Mouse (Mus musculus): Measurements from ENCODE around the gene 2010111I01Rik. TPM values are rescaled to one million over a fixed set of nuclear protein-coding genes. Genes with fewer than 3 reads are reported as not detected.

The 2010111I01Rik gene
- polyA plus RNA-seq, 1 experiment: 144 TPM

DNA sequence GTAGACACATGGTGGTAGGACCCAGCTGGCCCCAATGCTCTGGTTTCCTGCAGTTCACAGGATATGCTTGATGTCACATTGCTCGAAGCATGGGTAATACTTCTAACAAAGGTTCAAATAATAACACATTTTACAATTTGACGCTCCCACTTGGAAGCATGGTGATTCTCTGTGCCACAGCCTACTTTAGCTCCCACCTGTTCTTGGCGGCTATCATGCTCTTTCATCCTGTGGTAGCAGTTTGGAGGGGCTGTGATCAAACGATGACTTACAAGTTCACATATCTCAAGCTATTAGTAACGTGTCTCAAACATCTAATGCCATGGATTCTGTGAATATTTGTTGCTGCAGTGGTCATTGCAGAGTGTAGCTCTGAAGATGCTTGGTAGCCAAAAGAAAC is 312.6 kb downstream of the 2010111I01Rik start:
- peaks cover 100% of the 10 kb centered on the region for H3K79me2 ChIP-seq (ENCODE audit: control insufficient read depth, insufficient read depth)
- H3K27me3 ChIP-seq (ENCODE audit: control insufficient read depth, insufficient read depth, insufficient read length): no peaks in the 10 kb centered on the region
- H3ac ChIP-seq (ENCODE audit: control insufficient read depth, insufficient read length): no peak overlapping the region
- H3K4me3 ChIP-seq: peak overlapping the region; percentile 24
- H3K36me3 ChIP-seq (ENCODE audit: control insufficient read depth, insufficient read depth): peaks cover 10% of the 10 kb centered on the region
- peak overlapping the region; percentile 94 for H3K4me2 ChIP-seq (ENCODE audit: low read depth)
- TF ChIP-seq TCF12 (IDR thresholded peaks at IDR 0.05; ENCODE audit: insufficient read depth, poor library complexity, severe bottlenecking) (no peak), MYOD1 (IDR thresholded peaks at IDR 0.05; ENCODE audit: control insufficient read depth in 1 of 3, insufficient read length in 2 of 3, low read depth in 2 of 3) (peak in 2 of 3 experiments; percentile 64 to 76), TCF3 (IDR thresholded peaks at IDR 0.05; ENCODE audit: insufficient read length, low read depth) (no peak), POLR2AphosphoS2 (IDR thresholded peaks at IDR 0.05; ENCODE audit: insufficient read length, low read depth) (no peak), SRF (IDR thresholded peaks at IDR 0.05; ENCODE audit: control insufficient read depth, insufficient read length, low read depth) (no peak), POLR2A (IDR thresholded peaks at IDR 0.05; ENCODE audit: insufficient read length, low read depth) (no peak), MYOG (IDR thresholded peaks at IDR 0.05; ENCODE audit: control insufficient read depth in 1 of 3, insufficient read depth in 1 of 3, insufficient read length in 2 of 3, low read depth in 2 of 3) (peak in 1 of 3 experiments; percentile 27), REST (IDR thresholded peaks at IDR 0.05; ENCODE audit: insufficient read depth, insufficient read length) (no peak), MAX (IDR thresholded peaks at IDR 0.05; ENCODE audit: low read depth) (no peak), CEBPB (IDR thresholded peaks at IDR 0.05; ENCODE audit: insufficient read depth, poor library complexity, severe bottlenecking) (no peak), USF1 (IDR thresholded peaks at IDR 0.05; ENCODE audit: low read depth) (no peak), E2F4 (IDR thresholded peaks at IDR 0.05; ENCODE audit: insufficient read depth) (no peak)

DNA sequence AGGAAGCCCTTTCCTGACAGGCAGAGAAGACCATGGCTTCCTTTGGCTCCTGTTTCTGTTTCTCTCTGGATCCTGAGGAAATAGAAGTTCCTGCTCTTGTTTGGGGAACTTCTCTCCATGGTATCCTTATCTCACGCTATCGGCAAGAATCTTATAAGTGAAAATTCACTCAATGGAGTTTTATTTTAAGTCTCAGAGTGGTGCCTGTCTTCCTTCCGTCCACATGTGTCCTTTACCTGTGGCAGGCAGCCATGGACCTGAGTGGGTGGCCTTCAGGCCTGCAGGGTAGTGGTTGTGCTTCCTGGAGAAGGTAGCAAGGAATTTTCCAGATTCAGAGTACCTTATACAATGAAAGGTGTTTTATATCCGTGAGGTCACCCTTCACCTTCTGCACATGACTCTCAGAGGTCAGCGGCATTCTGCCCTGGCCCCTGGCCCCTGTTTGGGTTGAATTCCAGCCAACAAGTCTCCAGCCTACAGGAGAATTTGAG is 313.5 kb downstream of the 2010111I01Rik start:
- Histone ChIP-seq H3K79me2 (ENCODE audit: control insufficient read depth, insufficient read depth) (peaks cover 100% of the 10 kb centered on the region), H3K27me3 (ENCODE audit: control insufficient read depth, insufficient read depth, insufficient read length) (no peaks in the 10 kb centered on the region), H3K4me2 (ENCODE audit: low read depth) (peak overlapping the region; percentile 94), H3ac (ENCODE audit: control insufficient read depth, insufficient read length) (no peak overlapping the region), H3K36me3 (ENCODE audit: control insufficient read depth, insufficient read depth) (peaks cover 18% of the 10 kb centered on the region), H3K4me3 (peak overlapping the region; percentile 18)
- TF ChIP-seq MYOG (IDR thresholded peaks at IDR 0.05; ENCODE audit: control insufficient read depth in 1 of 3, insufficient read depth in 1 of 3, insufficient read length in 2 of 3, low read depth in 2 of 3) (no peak), POLR2A (IDR thresholded peaks at IDR 0.05; ENCODE audit: insufficient read length, low read depth) (no peak), TCF3 (IDR thresholded peaks at IDR 0.05; ENCODE audit: insufficient read length, low read depth) (no peak)

DNA sequence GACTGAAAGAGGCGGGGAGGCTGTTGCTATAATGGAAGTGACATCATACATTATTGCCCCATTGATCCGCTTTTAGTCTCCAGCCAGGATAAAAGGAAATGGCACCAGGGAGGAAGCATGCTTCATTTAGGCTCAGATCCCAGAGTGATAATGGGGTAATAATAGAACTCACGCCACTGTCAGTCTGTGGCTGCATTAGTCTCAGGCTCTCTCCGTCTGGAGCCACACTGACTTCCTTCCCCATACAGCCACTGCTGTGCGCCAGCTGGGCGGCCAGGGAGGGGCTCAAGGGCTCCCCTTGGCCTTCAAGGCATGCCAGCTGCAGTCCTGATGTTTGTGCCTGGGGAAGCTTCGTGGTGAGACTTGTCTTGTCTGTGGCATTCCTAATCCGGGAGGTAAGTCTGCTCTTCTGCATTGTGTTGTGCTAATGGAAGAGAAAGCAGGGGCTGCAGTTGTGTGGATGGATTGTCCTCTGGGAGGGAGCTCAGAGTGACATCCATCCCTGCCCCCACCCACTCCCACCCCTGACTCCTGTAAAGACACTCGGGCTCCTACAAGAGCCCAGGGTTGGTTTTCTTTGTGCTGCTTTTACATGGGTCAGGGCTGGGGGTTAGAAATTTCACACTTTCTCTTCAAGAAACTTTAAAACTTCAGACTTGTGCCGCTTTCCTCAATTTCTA is 314.2 kb downstream of the 2010111I01Rik start:
- H3ac ChIP-seq (ENCODE audit: control insufficient read depth, insufficient read length): no peak overlapping the region
- H3K27me3 ChIP-seq (ENCODE audit: control insufficient read depth, insufficient read depth, insufficient read length): no peaks in the 10 kb centered on the region
- peaks cover 100% of the 10 kb centered on the region for H3K79me2 ChIP-seq (ENCODE audit: control insufficient read depth, insufficient read depth)
- peak in 2 of 3 experiments; percentile 84 to 90 for TF ChIP-seq MYOD1 (IDR thresholded peaks at IDR 0.05; ENCODE audit: control insufficient read depth in 1 of 3, insufficient read length in 2 of 3, low read depth in 2 of 3)
- peak; percentile 55 for TF ChIP-seq POLR2AphosphoS2 (IDR thresholded peaks at IDR 0.05; ENCODE audit: insufficient read length, low read depth)
- no peak for TF ChIP-seq TCF12 (IDR thresholded peaks at IDR 0.05; ENCODE audit: insufficient read depth, poor library complexity, severe bottlenecking)
- TF ChIP-seq POLR2A (IDR thresholded peaks at IDR 0.05; ENCODE audit: insufficient read length, low read depth): peak; percentile 44
- peak; percentile 74 to 92 (median 76) for TF ChIP-seq MYOG (IDR thresholded peaks at IDR 0.05; ENCODE audit: control insufficient read depth in 1 of 3, insufficient read depth in 1 of 3, insufficient read length in 2 of 3, low read depth in 2 of 3)
- no peak for TF ChIP-seq SRF (IDR thresholded peaks at IDR 0.05; ENCODE audit: control insufficient read depth, insufficient read length, low read depth)
- TF ChIP-seq USF1 (IDR thresholded peaks at IDR 0.05; ENCODE audit: low read depth): no peak
- TF ChIP-seq REST (IDR thresholded peaks at IDR 0.05; ENCODE audit: insufficient read depth, insufficient read length): no peak
- 0 out of 2 replicates have a peak, but pooled peaks have one; percentile 15 for TF ChIP-seq CEBPB (IDR thresholded peaks at IDR 0.05; ENCODE audit: insufficient read depth, poor library complexity, severe bottlenecking)
- peak; percentile 71 for TF ChIP-seq TCF3 (IDR thresholded peaks at IDR 0.05; ENCODE audit: insufficient read length, low read depth)
- no peak for TF ChIP-seq MAX (IDR thresholded peaks at IDR 0.05; ENCODE audit: low read depth)
- TF ChIP-seq E2F4 (IDR thresholded peaks at IDR 0.05; ENCODE audit: insufficient read depth): no peak
- peak overlapping the region; percentile 18 for H3K4me3 ChIP-seq
- peaks cover 26% of the 10 kb centered on the region for H3K36me3 ChIP-seq (ENCODE audit: control insufficient read depth, insufficient read depth)
- H3K4me2 ChIP-seq (ENCODE audit: low read depth): peak overlapping the region; percentile 94

DNA sequence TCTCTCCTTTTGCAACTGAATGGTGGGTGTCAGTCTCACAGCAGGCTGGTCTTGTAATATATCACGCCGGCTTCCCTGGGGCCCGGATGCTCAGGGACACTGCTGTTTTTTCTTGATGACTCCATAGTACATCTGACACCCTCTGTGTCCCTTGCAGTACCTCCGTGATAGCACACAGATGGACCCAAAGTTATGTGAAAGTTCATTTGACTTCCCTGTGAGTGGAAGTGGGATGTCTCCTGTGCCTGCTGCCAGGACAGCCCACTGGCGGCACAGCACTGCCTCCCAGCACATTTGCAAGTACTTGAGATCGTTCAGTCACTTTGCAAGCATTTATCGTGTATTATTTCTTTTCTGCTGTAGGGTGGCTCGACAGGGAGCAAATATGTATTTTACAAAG is 315.1 kb downstream of the 2010111I01Rik start:
- Histone ChIP-seq H3K79me2 (ENCODE audit: control insufficient read depth, insufficient read depth) (peaks cover 98% of the 10 kb centered on the region), H3K27me3 (ENCODE audit: control insufficient read depth, insufficient read depth, insufficient read length) (no peaks in the 10 kb centered on the region), H3ac (ENCODE audit: control insufficient read depth, insufficient read length) (no peak overlapping the region), H3K4me2 (ENCODE audit: low read depth) (peak overlapping the region; percentile 94), H3K36me3 (ENCODE audit: control insufficient read depth, insufficient read depth) (peaks cover 29% of the 10 kb centered on the region), H3K4me3 (peak overlapping the region; percentile 18)
- TF ChIP-seq POLR2AphosphoS2 (IDR thresholded peaks at IDR 0.05; ENCODE audit: insufficient read length, low read depth): peak; percentile 64
- no peak for TF ChIP-seq POLR2A (IDR thresholded peaks at IDR 0.05; ENCODE audit: insufficient read length, low read depth)

DNA sequence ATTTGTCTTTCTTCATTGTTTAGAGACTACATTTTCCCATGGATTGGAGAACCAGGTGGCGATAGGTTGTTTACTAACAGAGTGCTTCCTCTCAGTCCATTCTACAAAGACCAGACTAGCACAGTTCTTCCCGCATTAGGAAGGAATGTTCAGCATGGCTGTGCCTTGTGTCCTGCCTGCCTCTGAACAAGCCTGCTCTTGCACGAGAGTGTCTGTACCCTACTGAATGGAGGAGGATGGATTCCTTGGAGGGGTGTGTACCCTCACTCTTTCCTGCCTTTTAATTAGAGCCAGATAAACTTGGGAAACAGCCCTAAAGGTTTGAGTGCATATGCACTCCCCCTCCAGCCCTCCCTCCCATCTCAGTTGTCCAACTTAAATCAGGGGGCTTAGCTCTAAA is 315.7 kb downstream of the 2010111I01Rik start:
- peaks cover 98% of the 10 kb centered on the region for H3K79me2 ChIP-seq (ENCODE audit: control insufficient read depth, insufficient read depth)
- H3K4me3 ChIP-seq: peak overlapping the region; percentile 18
- H3K4me2 ChIP-seq (ENCODE audit: low read depth): peak overlapping the region; percentile 94
- TF ChIP-seq TCF3 (IDR thresholded peaks at IDR 0.05; ENCODE audit: insufficient read length, low read depth) (no peak), POLR2A (IDR thresholded peaks at IDR 0.05; ENCODE audit: insufficient read length, low read depth) (peak; percentile 35), POLR2AphosphoS2 (IDR thresholded peaks at IDR 0.05; ENCODE audit: insufficient read length, low read depth) (peak; percentile 67)
- H3ac ChIP-seq (ENCODE audit: control insufficient read depth, insufficient read length): no peak overlapping the region
- peaks cover 35% of the 10 kb centered on the region for H3K36me3 ChIP-seq (ENCODE audit: control insufficient read depth, insufficient read depth)
- no peaks in the 10 kb centered on the region for H3K27me3 ChIP-seq (ENCODE audit: control insufficient read depth, insufficient read depth, insufficient read length)
